Comparison of ENCODE assay signal across 8 mouse cellular contexts in the genomic region with DNA sequence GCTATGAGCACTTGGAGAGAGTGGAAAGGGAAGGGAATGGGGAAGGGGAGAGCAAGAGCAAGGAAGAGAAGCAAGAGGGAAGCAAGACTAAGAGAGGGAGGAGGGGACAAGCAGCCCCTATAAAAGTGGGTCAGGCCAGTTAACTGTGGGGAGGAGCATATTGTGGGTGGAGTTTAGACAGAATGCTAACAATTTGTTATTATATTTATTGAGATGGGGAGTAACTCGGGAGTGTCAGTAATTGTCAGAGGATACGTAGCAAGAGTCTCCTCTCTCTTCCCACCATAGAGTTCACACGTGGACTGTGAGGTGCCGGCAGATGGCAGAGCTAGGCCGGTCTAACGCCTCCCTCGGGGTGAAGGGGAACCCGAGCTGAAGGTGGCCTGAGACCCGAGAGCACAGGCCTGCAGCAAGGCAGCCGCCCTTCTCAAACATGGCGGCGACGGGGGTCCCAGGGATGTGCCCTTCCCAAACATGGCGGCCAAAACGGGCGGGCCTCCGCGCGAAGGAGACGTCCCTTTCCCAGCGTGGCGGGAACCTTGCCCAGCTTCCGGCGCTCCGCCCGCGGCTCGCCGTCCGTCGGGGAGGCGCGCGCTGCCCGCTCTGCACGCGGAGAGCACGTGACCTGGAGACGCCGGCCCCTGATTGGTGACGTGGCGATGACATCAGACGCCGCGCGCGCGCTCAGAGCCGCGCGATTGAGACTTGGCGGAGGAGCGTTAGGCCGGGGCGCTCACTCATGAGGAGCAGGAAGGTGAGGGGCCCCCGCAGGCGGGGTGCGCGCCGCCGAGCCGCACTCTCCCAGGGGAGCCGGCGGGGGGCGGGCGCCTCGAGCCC. TPM values are rescaled to one million over a fixed set of nuclear protein-coding genes. Genes with fewer than 3 reads are reported as not detected.
DNase-seq lines count a peak whose midpoint lies in the region; ATAC-seq lines count a peak whose summit lies in the region.

Gene A430005L14Rik (plus strand): TSS at position 669 of the 837 bp plus-strand sequence.

- peak within 1 kb of the TSS; percentile 89 for H3K9ac ChIP-seq in hindbrain, embryonic 15.5 days

- H3K27me3 ChIP-seq in hindbrain, embryonic 15.5 days: no peaks in the 10 kb centered on the region

- H3K9me3 ChIP-seq in hindbrain, embryonic 15.5 days: no peaks in the 10 kb centered on the region

- H3K36me3 ChIP-seq in hindbrain, embryonic 15.5 days: peaks cover 23% of the 10 kb centered on the region

- peaks cover 29% of the 10 kb centered on the region for H3K4me1 ChIP-seq in hindbrain, embryonic 15.5 days (replicated peaks)

- peak within 1 kb of the TSS; percentile 95 for H3K4me2 ChIP-seq in hindbrain, embryonic 15.5 days

- 2% methylated on average over 66 of the region's 67 CpGs for WGBS in hindbrain, embryonic 15.5 days

- peak within 1 kb of the TSS; percentile 89 for H3K27ac ChIP-seq in hindbrain, embryonic 15.5 days (replicated peaks)

- peak; percentile 95 for ATAC-seq in hindbrain, embryonic 15.5 days (ENCODE audit: low FRiP score, low read depth)

- H3K4me3 ChIP-seq in hindbrain, embryonic 15.5 days: peak within 1 kb of the TSS; percentile 88

- peak; percentile 93 for DNase-seq in T-cell, adult 2 months (ENCODE audit: low spot score)
- DNase-seq in cerebellum, postnatal 36 days: peak; percentile 95 to 97
- peak; percentile 97 to 98 for DNase-seq in frontal cortex, postnatal 36 days (ENCODE audit: low spot score in 2 of 2)
- DNase-seq in left cerebral cortex, adult 11 months (ENCODE audit: low spot score): peak; percentile 95
- peak; percentile 96 to 99 for DNase-seq in lung, postnatal 4 days
- peak; percentile 95 for DNase-seq in retina, postnatal 7 days (ENCODE audit: low read depth, low spot score)
- peak; percentile 95 for DNase-seq in urinary bladder, adult 2 months (ENCODE audit: low spot score)

RNA-seq across cellular contexts. Expression of gene A430005L14Rik, which starts in this region (rescaled TPM):
- 51.7 and 54.6 TPM in 2 replicates for polyA plus RNA-seq in hindbrain, embryonic 15.5 days (2015; fragmentation: Nextera tagmentation; extraction: Ambion mirVana)
- 31.4 and 40.4 TPM in 2 replicates for polyA plus RNA-seq in urinary bladder, adult 2 months (2012; rRNA removed)

Comparison
In these comparisons a context has a peak if more than half of its experiments do, and no peak if none do; other contexts are left out.
1. Peak in every context shown above with its lines: DNase-seq, ATAC-seq, H3K4me3 ChIP-seq and H3K27ac ChIP-seq.